Mouse (Mus musculus) liver, embryonic 14.5 days (tissue): Measurements from ENCODE around the gene Clcn1.

Experiments
- CTCF ChIP-seq: IDR thresholded peaks from 2 replicates; pipeline ENCODE4 v1.5.1; 2016; ENCODE audit warnings: antibody characterized with exemption, low read depth, control low read depth
- EP300 ChIP-seq: IDR thresholded peaks from 2 replicates; pipeline ENCODE4 v1.6.1; 2016; ENCODE audit warnings: antibody characterized with exemption, low read depth

GRCm38 (mm10) chr6:42352486-42352846, 66.0 kb downstream of the Clcn1 start:
- no peak for TF ChIP-seq CTCF
- no peak for TF ChIP-seq EP300
